Mouse (Mus musculus) ES-E14 (cell line): ENCODE measurements around the gene Fnbp1. TPM values are rescaled to one million over a fixed set of nuclear protein-coding genes. Genes with fewer than 3 reads are reported as not detected.

Source experiments
- DNase-seq: peaks from one replicate; pipeline ENCODE4 v3.0.0-alpha.2; 2013; ENCODE audit warnings: low read depth, low spot score
- H3K27ac ChIP-seq: 2 replicates; pipeline ENCODE4 v1.5.1; 2012; ENCODE audit warnings: low read depth, mild to moderate bottlenecking, low read length, moderate library complexity, mixed read lengths; ENCODE audit not compliant: poor library complexity, insufficient read depth, severe bottlenecking
- H3K36me3 ChIP-seq: 2 replicates; pipeline ENCODE4 v1.6.1; 2012; ENCODE audit warnings: mild to moderate bottlenecking, low read length, moderate library complexity, mixed read lengths; ENCODE audit not compliant: control insufficient read depth, poor library complexity, insufficient read depth, severe bottlenecking
- H3K4me1 ChIP-seq, 2 experiments: fragments of 150-350 bp in 1 of 2; sonication (generic) in 1 of 2; 2 replicates each; pipeline ENCODE4 v1.6.1; 2012; ENCODE audit warnings: low read length in 2 of 2, mild to moderate bottlenecking in 1 of 2, mixed read lengths in 1 of 2; ENCODE audit not compliant: control insufficient read depth in 2 of 2, insufficient read depth in 2 of 2, poor library complexity in 1 of 2
- H3K4me3 ChIP-seq, 2 experiments: fragments of 150-350 bp in 1 of 2; sonication (generic) in 1 of 2; 2 replicates each; pipeline ENCODE4 v1.5.1; 2012; ENCODE audit warnings: low read length in 2 of 2, low read depth in 1 of 2, mild to moderate bottlenecking in 1 of 2, mixed read lengths in 1 of 2; ENCODE audit not compliant: insufficient read depth in 1 of 2, poor library complexity in 1 of 2, severe bottlenecking in 1 of 2
- H3K9ac ChIP-seq: 2 replicates; pipeline ENCODE4 v1.6.1; 2012; ENCODE audit warnings: low read depth, mild to moderate bottlenecking, low read length, mixed read lengths; ENCODE audit not compliant: poor library complexity, insufficient read depth, severe bottlenecking
- H3K9me3 ChIP-seq: fragments of 150-350 bp; sonication (generic); 2 replicates; pipeline ENCODE4 v1.6.1; 2012; ENCODE audit warnings: low read depth, mild to moderate bottlenecking, low read length; ENCODE audit not compliant: control insufficient read depth, insufficient read depth
- CHD2 ChIP-seq: IDR thresholded peaks from 2 replicates; pipeline ENCODE4 v1.6.1; 2014; ENCODE audit warnings: mild to moderate bottlenecking, low read depth, low read length, inconsistent platforms
- HCFC1 ChIP-seq: IDR thresholded peaks from 2 replicates; pipeline ENCODE4 v1.6.1; 2012; ENCODE audit warnings: low read length, inconsistent platforms, borderline replicate concordance; ENCODE audit not compliant: insufficient read depth
- MAFK ChIP-seq: IDR thresholded peaks from 2 replicates; pipeline ENCODE4 v1.6.1; 2014; ENCODE audit warnings: mild to moderate bottlenecking, low read depth, low read length, inconsistent platforms; ENCODE audit not compliant: insufficient read depth
- ZC3H11A ChIP-seq: IDR thresholded peaks from 2 replicates; pipeline ENCODE4 v1.6.1; 2012; ENCODE audit warnings: low read depth, mild to moderate bottlenecking, inconsistent platforms, low read length, borderline replicate concordance
- ZNF384 ChIP-seq: IDR thresholded peaks from 2 replicates; pipeline ENCODE4 v1.6.1; 2012; ENCODE audit warnings: low read depth, low read length, inconsistent platforms
- in situ Hi-C, 2 experiments: fragments of 600-800 bp; cut with MboI; formaldehyde crosslinking; loops; one replicate each; pipeline ENCODE4 v1.15.1; 2025; ENCODE audit warnings: low sequenced_read_pairs in 2 of 2, inconsistent platforms in 1 of 2; ENCODE audit not compliant: unreplicated experiment in 2 of 2
- total RNA-seq: library from RNA; depleted of rRNA; stranded (reverse); fragments of 300-350 nt; gene quantifications from 2 replicates; pipeline ENCODE4 v1.2.3, GENCODE M21; 2012

Fnbp1 gene
- total RNA-seq, 1 experiment: 16.5 TPM

DNA sequence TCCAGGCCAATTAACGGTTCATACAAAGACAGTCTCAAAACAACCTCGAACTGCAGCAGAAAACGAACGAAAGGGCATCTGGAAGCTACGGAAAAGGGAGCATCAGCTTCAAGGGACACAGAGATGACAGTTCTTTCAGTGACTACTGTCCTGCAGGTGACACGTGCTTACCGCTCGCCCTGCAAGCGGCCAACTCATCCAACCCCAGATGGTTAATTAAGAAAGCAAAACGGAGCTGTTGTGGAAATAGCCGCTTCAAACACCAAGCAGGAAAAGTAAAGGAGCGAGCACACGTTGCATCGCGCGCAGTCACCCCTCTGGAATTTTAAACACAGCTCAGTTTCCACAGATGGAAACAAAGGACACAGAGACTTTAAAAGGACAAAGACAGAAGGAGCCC lies 52.2 kb downstream of the Fnbp1 start:
- TF ChIP-seq ZC3H11A (no peak), CHD2 (no peak), ZNF384 (no peak), MAFK (no peak), HCFC1 (no peak)
- in situ Hi-C loops: no loop called here
- H3K36me3 ChIP-seq: peaks cover 8% of the 10 kb centered on the region; the same call in 1 of the 2 replicates
- peaks cover 20 to 40% of the 10 kb centered on the region in 2 experiments; a peak in 3 of 4 replicates for H3K4me1 ChIP-seq
- DNase-seq: no peak
- H3K4me3 ChIP-seq: no peak overlapping the region
- no peak overlapping the region for H3K9ac ChIP-seq
- H3K27ac ChIP-seq: no peak overlapping the region
- H3K9me3 ChIP-seq: no peaks in the 10 kb centered on the region

DNA sequence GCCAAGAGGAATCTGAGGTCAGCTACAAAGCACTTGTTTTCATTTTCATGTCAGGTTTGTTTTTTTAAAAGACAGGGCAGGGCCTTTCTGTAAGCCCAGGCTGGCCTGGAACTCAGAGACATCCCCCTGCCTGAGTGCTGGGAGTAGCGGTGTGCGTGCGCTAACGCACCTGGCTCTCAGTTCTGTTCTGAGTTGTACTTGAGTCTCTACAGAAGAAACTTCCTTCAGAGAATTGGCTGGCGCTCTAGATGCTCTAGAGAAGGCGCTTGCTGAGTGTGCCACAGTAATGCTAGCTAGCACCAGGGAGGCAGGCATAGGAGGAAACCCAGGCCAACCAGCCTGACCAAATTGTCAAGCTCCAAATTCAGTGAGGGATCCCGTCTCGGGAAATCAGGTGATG lies 52.9 kb downstream of the Fnbp1 start:
- Histone ChIP-seq H3K9ac (no peak overlapping the region), H3K9me3 (no peaks in the 10 kb centered on the region), H3K27ac (peak overlapping the region; percentile 6; the same call in 1 of the 2 replicates), H3K36me3 (peaks cover 8% of the 10 kb centered on the region; the same call in 1 of the 2 replicates), H3K4me1 (peaks cover 14 to 37% of the 10 kb centered on the region in 2 experiments; a peak in 3 of 4 replicates), H3K4me3 (no peak overlapping the region)
- DNase-seq: no peak
- in situ Hi-C loops: no loop called here
- no peak for TF ChIP-seq CHD2
- no peak for TF ChIP-seq MAFK
- no peak for TF ChIP-seq ZNF384
- no peak for TF ChIP-seq ZC3H11A
- no peak for TF ChIP-seq HCFC1

DNA sequence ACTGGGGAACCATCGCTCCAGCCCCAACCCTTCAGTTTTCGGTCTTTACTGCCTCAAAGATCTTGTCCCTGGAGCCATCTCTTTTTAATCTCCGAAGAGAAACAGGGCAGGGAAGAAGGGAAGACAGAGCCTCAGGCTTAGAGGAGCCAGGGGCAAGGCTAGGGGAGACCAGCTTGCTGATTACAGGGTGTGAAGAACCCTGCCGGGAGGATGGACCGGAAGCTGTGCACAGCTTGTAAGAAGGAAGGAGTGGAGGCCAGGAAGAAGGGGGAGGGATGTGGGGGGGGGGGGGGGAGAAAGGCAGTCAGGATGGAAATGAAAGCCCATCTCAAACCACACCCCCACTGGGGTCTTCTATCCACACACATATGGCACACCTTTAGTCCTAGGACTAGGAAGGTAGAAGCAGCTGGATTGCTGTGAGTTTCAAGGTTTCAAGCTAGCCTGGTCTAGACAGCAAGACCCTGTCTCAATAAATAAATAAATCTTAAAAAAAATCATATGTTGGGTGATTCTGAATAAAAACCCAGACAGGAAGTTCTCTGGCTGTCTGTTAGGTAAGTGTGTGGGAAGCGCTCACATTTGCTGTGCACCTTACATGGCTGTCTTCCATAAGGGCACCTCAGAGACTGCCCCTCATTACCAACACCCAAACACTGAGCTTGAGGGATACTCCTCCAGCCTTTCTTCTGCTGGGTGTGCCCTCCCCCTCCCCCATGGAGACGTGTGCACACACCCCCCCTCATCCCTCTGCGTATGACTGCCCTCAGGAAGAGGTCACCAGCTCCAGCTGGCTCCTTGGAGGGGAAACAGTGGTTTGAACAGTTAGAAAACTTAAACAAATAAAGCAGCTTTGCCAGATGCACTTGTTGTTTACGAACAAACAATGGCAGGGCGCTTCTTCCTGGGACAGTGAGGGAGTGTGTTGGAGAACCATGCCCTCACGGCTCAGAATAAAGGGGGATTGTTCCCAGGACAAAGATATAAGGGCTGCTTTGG lies 53.8 kb downstream of the Fnbp1 start:
- DNase-seq: no peak
- in situ Hi-C loops: no loop called here
- peaks cover 14% of the 10 kb centered on the region; the same call in 1 of the 2 replicates for H3K36me3 ChIP-seq
- peak overlapping the region; percentile 26; the same call in 1 of the 2 replicates for H3K9ac ChIP-seq
- TF ChIP-seq HCFC1: no peak
- no peak for TF ChIP-seq MAFK
- TF ChIP-seq ZNF384: no peak
- TF ChIP-seq ZC3H11A: no peak
- no peak for TF ChIP-seq CHD2
- H3K27ac ChIP-seq: peak overlapping the region; percentile 73
- H3K4me1 ChIP-seq: peaks cover 14 to 43% of the 10 kb centered on the region in 2 experiments; a peak in 3 of 4 replicates
- no peak overlapping the region for H3K4me3 ChIP-seq
- no peaks in the 10 kb centered on the region for H3K9me3 ChIP-seq

DNA sequence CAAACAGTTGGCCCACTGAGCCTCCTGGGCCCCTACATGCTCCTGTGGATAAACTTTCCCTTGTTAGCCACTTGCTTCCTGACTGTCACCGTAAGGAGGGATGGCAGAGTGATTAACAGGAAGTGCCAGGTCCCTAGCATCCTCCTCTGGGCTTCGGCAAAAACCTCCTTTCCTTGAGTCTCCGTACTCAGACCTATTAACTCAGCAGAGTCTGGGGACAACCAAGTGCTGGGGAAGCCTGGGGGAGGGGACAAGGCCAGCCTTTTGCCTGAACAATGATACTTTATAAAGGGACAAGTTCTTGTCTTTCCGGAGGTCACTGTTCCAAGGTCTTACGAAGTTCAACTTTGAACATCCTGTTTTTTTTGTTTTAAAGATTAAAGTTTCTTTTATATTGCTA lies 54.7 kb downstream of the Fnbp1 start:
- no peak for DNase-seq
- Histone ChIP-seq H3K4me3 (no peak overlapping the region), H3K9me3 (no peaks in the 10 kb centered on the region), H3K27ac (no peak overlapping the region; the same call in 1 of the 2 replicates), H3K4me1 (peaks cover 15 to 51% of the 10 kb centered on the region in 2 experiments; a peak in 3 of 4 replicates), H3K9ac (0 out of 2 replicates have a peak overlapping the region, but pooled peaks have one; percentile 2), H3K36me3 (peaks cover 19% of the 10 kb centered on the region; the same call in 1 of the 2 replicates)
- TF ChIP-seq ZC3H11A (no peak), ZNF384 (no peak)
- in situ Hi-C loops: no loop called here
